Mouse (Mus musculus) embryonic facial prominence, embryonic 10.5 days (tissue): ENCODE results near the gene Hist1h2ae. TPM values are rescaled to one million over a fixed set of nuclear protein-coding genes. Genes with fewer than 3 reads are reported as not detected.
A peak's percentile ranks its signal among the peaks of the same experiment; 100 is the strongest.

Experiments
- DNase-seq: peaks from one replicate; pipeline ENCODE4 v3.0.0-alpha.2; 2017; ENCODE audit warnings: low spot score
- H3K27ac ChIP-seq: fragments of 300-500 bp; sonication (generic); replicated peaks from 2 replicates; pipeline ENCODE4 v1.5.1; 2016; ENCODE audit warnings: mild to moderate bottlenecking
- H3K27me3 ChIP-seq: fragments of 300-500 bp; sonication (generic); replicated peaks from 2 replicates; pipeline ENCODE4 v1.6.1; 2016; ENCODE audit warnings: low read depth, mild to moderate bottlenecking; ENCODE audit not compliant: poor library complexity, severe bottlenecking
- H3K36me3 ChIP-seq: fragments of 300-500 bp; sonication (generic); replicated peaks from 2 replicates; pipeline ENCODE4 v1.6.1; 2016; ENCODE audit warnings: mild to moderate bottlenecking, moderate library complexity
- H3K4me1 ChIP-seq: fragments of 300-500 bp; sonication (generic); 2 replicates; pipeline ENCODE4 v1.6.1; 2016
- H3K4me3 ChIP-seq: fragments of 300-500 bp; sonication (generic); 2 replicates; pipeline ENCODE4 v1.5.1; 2016; ENCODE audit warnings: mild to moderate bottlenecking, moderate library complexity
- H3K9me3 ChIP-seq: fragments of 300-500 bp; sonication (generic); 2 replicates; pipeline ENCODE4 v1.6.1; 2016; ENCODE audit warnings: mild to moderate bottlenecking
- WGBS: fragments of 180-500 bp; shearing (Covaris S2); methylation state at CpG from one replicate; pipeline ENCODE4 v1.1.7; 2016; 5-methylcytosine and 5-hydroxymethylcytosine counted together
- microRNA-seq: library from miRNA; unstranded; fragments of <30 nt; microRNA quantifications from one replicate; pipeline ENCODE4, GENCODE M21; 2017
- polyA plus RNA-seq: library from polyadenylated mRNA; unstranded; fragments of >200 nt; fragmentation: Nextera tagmentation; extraction: Ambion mirVana; gene quantifications from 2 replicates; pipeline ENCODE4 v1.2.1, GENCODE M21; 2016

Hist1h2ae gene
- polyA plus RNA-seq, 1 experiment from 2014 or later, result 97.7 TPM

DNA sequence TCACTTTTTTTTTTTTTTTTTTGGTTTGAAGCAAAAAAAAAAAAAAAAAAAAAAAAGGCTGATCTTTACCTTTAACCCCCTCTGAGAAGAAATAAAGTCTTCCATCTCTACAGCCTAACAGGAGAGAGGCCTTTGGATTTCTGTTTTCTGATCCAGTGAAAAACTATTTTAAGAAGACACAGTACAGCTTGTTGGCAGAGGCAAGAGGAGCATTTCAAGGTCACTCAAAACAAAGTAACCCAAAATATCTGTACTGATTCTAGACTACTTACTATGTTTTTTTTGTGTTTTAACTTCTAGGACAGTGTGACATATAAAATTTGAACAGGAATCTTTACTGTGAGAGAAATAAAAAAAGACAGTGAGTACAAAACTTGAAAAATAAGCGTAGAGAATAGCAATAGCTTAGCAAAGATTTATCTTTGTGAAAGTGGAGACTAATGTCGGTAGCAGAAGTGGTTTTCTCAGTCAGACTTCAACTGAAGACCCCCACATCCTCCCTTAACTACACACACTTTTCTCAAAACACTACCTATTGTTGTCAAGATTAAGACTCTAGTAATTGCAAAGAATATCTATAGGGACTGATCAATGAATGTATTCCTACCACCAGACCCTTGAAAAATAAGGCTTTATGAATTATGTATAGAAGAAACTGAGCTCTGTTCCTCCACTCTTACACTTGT, 41.4 kb downstream of the Hist1h2ae start:
- no peak for DNase-seq
- no peaks in the 10 kb centered on the region for H3K9me3 ChIP-seq
- H3K4me1 ChIP-seq, result peaks cover 37% of the 10 kb centered on the region
- no peaks in the 10 kb centered on the region for H3K36me3 ChIP-seq
- no peaks in the 10 kb centered on the region for H3K27me3 ChIP-seq
- WGBS, result 49% methylated on average over 2 of the region's 2 CpGs
- H3K27ac ChIP-seq, result peak overlapping the region; percentile 94
- H3K4me3 ChIP-seq, result peak overlapping the region; percentile 60

DNA sequence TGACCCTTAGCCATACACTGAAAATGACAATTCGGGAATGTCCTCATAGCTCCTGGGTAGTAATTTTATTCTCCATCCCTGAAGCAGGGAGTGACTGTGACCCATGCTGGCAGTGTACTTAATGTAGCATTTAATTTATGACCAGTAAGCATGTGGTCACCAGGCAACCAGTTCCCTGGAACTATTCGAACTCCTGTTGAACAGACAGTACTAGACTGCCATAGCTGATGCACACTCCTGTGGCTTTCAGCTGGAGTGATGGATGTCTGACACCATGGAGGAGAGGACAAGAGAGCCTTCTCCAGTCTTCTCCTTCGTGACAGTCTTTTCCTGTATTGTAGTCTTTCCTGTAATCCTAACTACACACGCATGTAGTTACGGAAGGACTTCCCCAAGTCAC, 42.0 kb downstream of the Hist1h2ae start:
- no peak overlapping the region; the same call in 1 of the 2 replicates for H3K27ac ChIP-seq

GRCm38 (mm10) chr13:23526312-23526711, 44.7 kb downstream of the Hist1h2ae start:
- Histone ChIP-seq H3K4me3 (peak overlapping the region; percentile 57), H3K9me3 (no peaks in the 10 kb centered on the region), H3K36me3 (no peaks in the 10 kb centered on the region), H3K27ac (peak overlapping the region; percentile 83), H3K27me3 (no peaks in the 10 kb centered on the region), H3K4me1 (peaks cover 28% of the 10 kb centered on the region)
- WGBS, result under 1% methylated on average over 17 of the region's 17 CpGs
- DNase-seq, result peak; percentile 89

More for the DNA sequence above, 42.0 kb downstream of the Hist1h2ae start:
- H3K4me1 ChIP-seq, result peaks cover 38% of the 10 kb centered on the region
- H3K4me3 ChIP-seq, result peak overlapping the region; percentile 60; the same call in 1 of the 2 replicates
- no peaks in the 10 kb centered on the region for H3K27me3 ChIP-seq
- H3K36me3 ChIP-seq, result no peaks in the 10 kb centered on the region
- H3K9me3 ChIP-seq, result no peaks in the 10 kb centered on the region
- no peak for DNase-seq
- WGBS, result 86% methylated on average over 5 of the region's 5 CpGs

- H3K4me1 ChIP-seq, result peaks cover 29% of the 10 kb centered on the region
- no peaks in the 10 kb centered on the region for H3K9me3 ChIP-seq
- under 1% methylated on average over 10 of the region's 10 CpGs for WGBS
- peak; percentile 66 for DNase-seq
- H3K27me3 ChIP-seq, result no peaks in the 10 kb centered on the region
- H3K36me3 ChIP-seq, result no peaks in the 10 kb centered on the region
- peak overlapping the region; percentile 57 for H3K4me3 ChIP-seq
- 0 out of 2 replicates have a peak overlapping the region, but pooled peaks have one; percentile 83 for H3K27ac ChIP-seq
Observed at GRCm38 (mm10) chr13:23525901-23526300, 45.1 kb downstream of the Hist1h2ae start.

DNA sequence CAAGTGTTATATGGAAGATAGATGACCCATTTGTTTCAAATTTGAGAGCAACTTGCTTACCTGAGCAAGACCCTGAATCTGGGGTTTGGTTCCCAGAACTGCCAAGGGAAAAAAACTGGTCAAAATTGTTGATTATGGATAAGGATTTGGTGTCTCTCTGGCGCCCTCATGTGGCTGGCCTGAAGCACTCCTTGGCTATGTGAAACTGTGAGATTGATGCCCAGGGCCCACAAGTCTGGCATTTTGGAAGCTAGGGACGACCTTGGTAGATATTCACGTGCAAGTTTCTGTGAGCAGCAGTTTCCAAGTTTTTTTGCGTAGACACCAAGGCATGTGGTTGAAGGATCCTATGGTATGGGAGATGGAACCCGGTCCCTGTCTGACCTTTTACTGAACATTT, 46.4 kb downstream of the Hist1h2ae start:
- H3K36me3 ChIP-seq, result no peaks in the 10 kb centered on the region
- H3K4me1 ChIP-seq, result peaks cover 34% of the 10 kb centered on the region
- no peaks in the 10 kb centered on the region for H3K9me3 ChIP-seq
- no peaks in the 10 kb centered on the region for H3K27me3 ChIP-seq
- no peak overlapping the region for H3K27ac ChIP-seq
- peak overlapping the region; percentile 37 for H3K4me3 ChIP-seq
- 8% methylated on average over 5 of the region's 5 CpGs for WGBS
- peak; percentile 89 for DNase-seq

GRCm38 (mm10) chr13:23523976-23524375, 47.0 kb downstream of the Hist1h2ae start:
- no peak for DNase-seq
- Histone ChIP-seq H3K27me3 (no peaks in the 10 kb centered on the region), H3K4me3 (no peak overlapping the region), H3K36me3 (no peaks in the 10 kb centered on the region), H3K9me3 (no peaks in the 10 kb centered on the region), H3K27ac (no peak overlapping the region), H3K4me1 (peaks cover 28% of the 10 kb centered on the region)
- WGBS, result 59% methylated on average over 5 of the region's 5 CpGs

GRCm38 (mm10) chr13:23521703-23522102, 49.3 kb downstream of the Hist1h2ae start:
- Histone ChIP-seq H3K27ac (no peak overlapping the region), H3K36me3 (no peaks in the 10 kb centered on the region), H3K4me3 (peak overlapping the region; percentile 38), H3K27me3 (no peaks in the 10 kb centered on the region), H3K4me1 (peaks cover 18% of the 10 kb centered on the region), H3K9me3 (no peaks in the 10 kb centered on the region)
- DNase-seq, result peak; percentile 82
- under 1% methylated on average over 14 of the region's 14 CpGs for WGBS

Small RNAs within 50 kb of the gene (microRNA-seq; reads per million reads assigned to microRNA genes)
- not detected for gene Gm44297
- not detected for gene Gm44359
- not detected for gene Gm44394

Other genes starting within 250 kb of the Hist1h2ae start
- gene Zfp322a, start 202.0 kb downstream of the Hist1h2ae start, polyA plus RNA-seq, result 59.9 and 60.6 TPM in 2 replicates
- gene Abt1, start 147.4 kb downstream of the Hist1h2ae start, polyA plus RNA-seq, result 15.0 and 15.6 TPM in 2 replicates
- gene Btn1a1, start 105.3 kb downstream of the Hist1h2ae start, polyA plus RNA-seq, result 0.12 and 0.16 TPM in 2 replicates
- 0.99 and 1.2 TPM in 2 replicates for gene Btn2a2, start 82.4 kb downstream of the Hist1h2ae start, polyA plus RNA-seq
- 2.7 and 3.0 TPM in 2 replicates for gene Hist1h4h, start 40.2 kb downstream of the Hist1h2ae start, polyA plus RNA-seq
- gene Hist1h2af, start 37.3 kb downstream of the Hist1h2ae start, polyA plus RNA-seq, result 4.8 and 5.5 TPM in 2 replicates
- gene Hist1h3g, start 35.8 kb downstream of the Hist1h2ae start, polyA plus RNA-seq, result 6.5 and 7.7 TPM in 2 replicates
- gene Hist1h2bh, start 27.8 kb downstream of the Hist1h2ae start, polyA plus RNA-seq, result 1.1 TPM in 2 replicates
- 0.97 and 1.2 TPM in 2 replicates for gene Hist1h3f, start 27.2 kb downstream of the Hist1h2ae start, polyA plus RNA-seq
- 1.00 and 1.2 TPM in 2 replicates for gene Hist1h4f, start 19.6 kb downstream of the Hist1h2ae start, polyA plus RNA-seq
- 0.58 and 0.60 TPM in 2 replicates for gene Hist1h1d, start 18.0 kb downstream of the Hist1h2ae start, polyA plus RNA-seq
- gene Hist1h3e, start 8.9 kb downstream of the Hist1h2ae start, polyA plus RNA-seq, result 5.8 and 6.8 TPM in 2 replicates
- gene Hist1h2bg, start 176 bp upstream of the Hist1h2ae start, polyA plus RNA-seq, result 7.0 and 9.8 TPM in 2 replicates
- 4.0 and 4.8 TPM in 2 replicates for gene Hist1h2bf, start 3.0 kb upstream of the Hist1h2ae start, polyA plus RNA-seq
- 0.97 and 3.8 TPM in 2 replicates for gene Hist1h2ad, start 3.2 kb upstream of the Hist1h2ae start, polyA plus RNA-seq
- 9.3 and 10.5 TPM in 2 replicates for gene Hist1h3d, start 4.5 kb upstream of the Hist1h2ae start, polyA plus RNA-seq
- gene Hist1h4d, start 10.4 kb upstream of the Hist1h2ae start, polyA plus RNA-seq, result 97.2 and 97.7 TPM in 2 replicates
- gene Hist1h2be, start 49.9 kb upstream of the Hist1h2ae start, polyA plus RNA-seq, result 3.1 and 4.0 TPM in 2 replicates
- 18.4 and 19.5 TPM in 2 replicates for gene Hist1h1e, start 51.3 kb upstream of the Hist1h2ae start, polyA plus RNA-seq
- gene Hist1h2ac, start 112.7 kb upstream of the Hist1h2ae start, polyA plus RNA-seq, result 0.91 and 1.3 TPM in 2 replicates
- gene Hist1h2bc, start 113.0 kb upstream of the Hist1h2ae start, polyA plus RNA-seq, result 19.0 and 20.3 TPM in 2 replicates
- gene Hist1h1t, start 124.6 kb upstream of the Hist1h2ae start, polyA plus RNA-seq, result 0.28 TPM in 1 of 2 replicates, not detected in the other
- gene Hist1h4c, start 127.2 kb upstream of the Hist1h2ae start, polyA plus RNA-seq, result 6.6 and 6.8 TPM in 2 replicates
- 1.5 and 2.0 TPM in 2 replicates for gene Hfe, start 139.6 kb upstream of the Hist1h2ae start, polyA plus RNA-seq
- gene Hist1h1c, start 167.6 kb upstream of the Hist1h2ae start, polyA plus RNA-seq, result 9.1 and 9.2 TPM in 2 replicates
- gene Hist1h3c, start 174.4 kb upstream of the Hist1h2ae start, polyA plus RNA-seq, result 8.6 and 10.0 TPM in 2 replicates
- 1.9 and 2.9 TPM in 2 replicates for gene Hist1h2bb, start 175.5 kb upstream of the Hist1h2ae start, polyA plus RNA-seq
- gene Hist1h2ab, start 179.9 kb upstream of the Hist1h2ae start, polyA plus RNA-seq, result 39.1 and 43.8 TPM in 2 replicates
- 9.5 and 10.3 TPM in 2 replicates for gene Hist1h3b, start 181.0 kb upstream of the Hist1h2ae start, polyA plus RNA-seq
- gene Hist1h4b, start 185.8 kb upstream of the Hist1h2ae start, polyA plus RNA-seq, result 2.8 and 7.1 TPM in 2 replicates
- 0.54 and 0.65 TPM in 2 replicates for gene Hist1h4a, start 190.0 kb upstream of the Hist1h2ae start, polyA plus RNA-seq
- 4.7 and 5.0 TPM in 2 replicates for gene Hist1h3a, start 191.2 kb upstream of the Hist1h2ae start, polyA plus RNA-seq
- gene Hist1h1a, start 192.4 kb upstream of the Hist1h2ae start, polyA plus RNA-seq, result 2.7 and 4.0 TPM in 2 replicates
- gene Trim38, start 198.7 kb upstream of the Hist1h2ae start, polyA plus RNA-seq, result 0.26 TPM in 1 of 2 replicates, not detected in the other
- gene Slc17a2, start 235.8 kb upstream of the Hist1h2ae start, polyA plus RNA-seq, result not detected in 2 replicates